Mouse (Mus musculus): ENCODE measurements at regions not wholly inside any gene's neighbourhood (a gene's known extent, or its start where the extent isn't known, plus 50 kb on each side); places are given as distances from the start of the nearest gene placed in this dataset.

DNA sequence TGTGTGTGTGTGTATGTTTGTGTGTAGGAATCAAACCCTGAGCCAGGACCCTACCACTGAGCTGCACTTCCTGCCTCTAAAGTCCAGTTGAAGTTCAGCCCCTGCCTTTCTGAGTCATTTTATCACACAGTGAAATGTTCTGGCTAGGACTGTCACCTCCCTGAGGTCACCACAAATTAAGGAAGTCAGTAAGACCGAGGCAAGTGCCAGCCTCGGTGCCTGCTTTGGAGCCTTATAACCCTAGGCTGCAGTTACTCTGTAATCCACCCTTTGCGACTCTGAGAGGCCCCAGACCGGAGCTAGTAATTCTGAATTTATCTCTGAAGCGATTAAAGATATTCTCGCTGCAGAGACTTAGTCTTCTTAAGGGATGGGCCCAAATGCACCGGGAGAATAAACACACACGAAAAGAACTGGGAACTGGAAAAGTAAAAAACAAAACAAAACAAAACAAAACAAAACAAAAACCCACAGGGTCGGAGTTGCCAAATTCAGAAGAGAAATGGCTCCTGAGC is 118.8 kb upstream of the Hes1 start:
- WGBS = 3% methylated on average over 9 of the region's 9 CpGs
- ATAC-seq = peak; percentile 55
- peak overlapping the region; percentile 93 for H3K27ac ChIP-seq (ENCODE audit: low read depth, low read length)
- no peaks in the 10 kb centered on the region for H3K9me3 ChIP-seq (ENCODE audit: control insufficient read depth)
- H3K4me3 ChIP-seq (ENCODE audit: low read depth, low read length) = peak overlapping the region; percentile 30
- peak overlapping the region; percentile 48 for H3K9ac ChIP-seq (ENCODE audit: low read depth, low read length)
- H3K4me1 ChIP-seq (replicated peaks; ENCODE audit: control insufficient read depth, insufficient read depth, low read length) = 0 out of 2 replicates have a peak, but pooled peaks cover 13% of the 10 kb centered on the region
- no peaks in the 10 kb centered on the region for H3K27me3 ChIP-seq (replicated peaks; ENCODE audit: control insufficient read depth, insufficient read depth, low read length)
- TF ChIP-seq CTCF (IDR thresholded peaks at IDR 0.05; ENCODE audit: low read depth) = no peak
- H3K4me2 ChIP-seq (replicated peaks; ENCODE audit: low read depth) = peak overlapping the region; percentile 65
- H3K36me3 ChIP-seq (ENCODE audit: control insufficient read depth, insufficient read depth) = no peaks in the 10 kb centered on the region

- peak; percentile 95 for ATAC-seq
- Histone ChIP-seq H3K4me2 (replicated peaks; ENCODE audit: low read depth) (peak overlapping the region; percentile 65), H3K36me3 (ENCODE audit: control insufficient read depth, insufficient read depth) (no peaks in the 10 kb centered on the region), H3K4me1 (replicated peaks; ENCODE audit: control insufficient read depth, insufficient read depth, low read length) (0 out of 2 replicates have a peak, but pooled peaks cover 13% of the 10 kb centered on the region), H3K9me3 (ENCODE audit: control insufficient read depth) (no peaks in the 10 kb centered on the region), H3K27ac (ENCODE audit: low read depth, low read length) (peak overlapping the region; percentile 93), H3K9ac (ENCODE audit: low read depth, low read length) (peak overlapping the region; percentile 48), H3K27me3 (replicated peaks; ENCODE audit: control insufficient read depth, insufficient read depth, low read length) (no peaks in the 10 kb centered on the region), H3K4me3 (ENCODE audit: low read depth, low read length) (peak overlapping the region; percentile 30)
- no peak; the same call in none of the 2 replicates for TF ChIP-seq CTCF (IDR thresholded peaks at IDR 0.05; ENCODE audit: low read depth)
- WGBS = 1% methylated on average over 39 of the region's 39 CpGs
Observed at GRCm38 (mm10) chr16:29945891-29946598, 118.1 kb upstream of the Hes1 start.

- Histone ChIP-seq H3K4me1 (replicated peaks; ENCODE audit: control insufficient read depth, insufficient read depth, low read length) (0 out of 2 replicates have a peak, but pooled peaks cover 13% of the 10 kb centered on the region), H3K27me3 (replicated peaks; ENCODE audit: control insufficient read depth, insufficient read depth, low read length) (no peaks in the 10 kb centered on the region), H3K4me2 (replicated peaks; ENCODE audit: low read depth) (no peak overlapping the region), H3K36me3 (ENCODE audit: control insufficient read depth, insufficient read depth) (no peaks in the 10 kb centered on the region), H3K27ac (ENCODE audit: low read depth, low read length) (no peak overlapping the region), H3K4me3 (ENCODE audit: low read depth, low read length) (no peak overlapping the region), H3K9me3 (ENCODE audit: control insufficient read depth) (no peaks in the 10 kb centered on the region), H3K9ac (ENCODE audit: low read depth, low read length) (no peak overlapping the region)
- no peak for TF ChIP-seq CTCF (IDR thresholded peaks at IDR 0.05; ENCODE audit: low read depth)
- no peak for ATAC-seq
- WGBS = 52% methylated on average over 5 of the region's 5 CpGs
Observed at GRCm38 (mm10) chr16:29946966-29947365, 117.2 kb upstream of the Hes1 start.

- Histone ChIP-seq H3K9me3 (ENCODE audit: control insufficient read depth) (no peaks in the 10 kb centered on the region), H3K4me3 (ENCODE audit: low read depth, low read length) (no peak overlapping the region), H3K9ac (ENCODE audit: low read depth, low read length) (no peak overlapping the region), H3K4me1 (replicated peaks; ENCODE audit: control insufficient read depth, insufficient read depth, low read length) (0 out of 2 replicates have a peak, but pooled peaks cover 13% of the 10 kb centered on the region), H3K27ac (ENCODE audit: low read depth, low read length) (no peak overlapping the region), H3K27me3 (replicated peaks; ENCODE audit: control insufficient read depth, insufficient read depth, low read length) (no peaks in the 10 kb centered on the region), H3K36me3 (ENCODE audit: control insufficient read depth, insufficient read depth) (no peaks in the 10 kb centered on the region), H3K4me2 (replicated peaks; ENCODE audit: low read depth) (no peak overlapping the region)
- no peak for TF ChIP-seq CTCF (IDR thresholded peaks at IDR 0.05; ENCODE audit: low read depth)
- 81% methylated on average over 5 of the region's 5 CpGs for WGBS
- ATAC-seq = no peak
Observed at GRCm38 (mm10) chr16:29947670-29948069, 116.5 kb upstream of the Hes1 start.

DNA sequence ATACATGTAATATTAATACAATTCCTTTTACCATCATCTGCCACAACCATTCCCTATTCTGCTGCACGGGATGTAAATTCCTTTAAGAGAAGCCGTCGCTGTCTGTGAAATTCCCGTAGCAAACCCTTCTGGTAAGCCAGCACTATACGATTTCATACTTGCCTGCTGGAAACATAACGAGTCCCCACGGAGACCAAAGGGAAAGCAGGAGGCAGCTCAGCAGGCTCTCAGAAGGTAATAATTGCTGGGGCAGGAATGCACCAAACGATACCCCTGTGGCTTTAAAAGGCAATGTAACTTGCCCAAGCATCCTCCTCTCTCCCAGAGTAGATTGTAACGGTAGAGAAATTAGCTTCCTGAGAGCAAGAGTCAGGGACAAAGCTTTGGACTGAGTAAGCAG is 114.0 kb upstream of the Hes1 start:
- no peak overlapping the region for H3K9ac ChIP-seq (ENCODE audit: low read depth, low read length)
- no peak overlapping the region for H3K4me3 ChIP-seq (ENCODE audit: low read depth, low read length)
- WGBS = 68% methylated on average over 9 of the region's 9 CpGs
- no peaks in the 10 kb centered on the region for H3K9me3 ChIP-seq (ENCODE audit: control insufficient read depth)
- peaks cover 16% of the 10 kb centered on the region; the same call in 1 of the 2 replicates for H3K4me1 ChIP-seq (replicated peaks; ENCODE audit: control insufficient read depth, insufficient read depth, low read length)
- H3K4me2 ChIP-seq (replicated peaks; ENCODE audit: low read depth) = no peak overlapping the region
- no peaks in the 10 kb centered on the region for H3K36me3 ChIP-seq (ENCODE audit: control insufficient read depth, insufficient read depth)
- ATAC-seq = no peak
- TF ChIP-seq CTCF (IDR thresholded peaks at IDR 0.05; ENCODE audit: low read depth) = no peak
- no peak overlapping the region for H3K27ac ChIP-seq (ENCODE audit: low read depth, low read length)
- H3K27me3 ChIP-seq (replicated peaks; ENCODE audit: control insufficient read depth, insufficient read depth, low read length) = no peaks in the 10 kb centered on the region

DNA sequence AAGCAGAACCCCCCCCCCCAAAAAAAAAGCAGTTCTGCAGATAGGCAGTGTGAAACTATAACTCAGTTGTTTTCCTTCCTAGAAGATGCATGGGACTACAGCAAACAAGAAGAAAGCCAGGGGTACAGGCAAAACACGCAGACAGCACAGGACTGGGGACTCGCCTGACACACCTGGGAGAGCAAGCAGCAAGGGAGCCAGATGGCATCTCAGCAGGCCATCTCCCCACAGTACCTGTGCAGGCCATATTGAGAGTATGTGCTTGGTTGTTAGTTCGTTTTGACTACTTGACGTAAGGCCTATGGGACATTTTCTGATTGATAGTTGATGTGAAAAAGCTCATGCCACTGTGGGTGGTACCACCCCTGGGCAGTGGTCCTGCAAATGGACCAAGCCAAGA is 113.4 kb upstream of the Hes1 start:
- Histone ChIP-seq H3K9ac (ENCODE audit: low read depth, low read length) (no peak overlapping the region), H3K9me3 (ENCODE audit: control insufficient read depth) (no peaks in the 10 kb centered on the region), H3K27me3 (replicated peaks; ENCODE audit: control insufficient read depth, insufficient read depth, low read length) (no peaks in the 10 kb centered on the region), H3K4me3 (ENCODE audit: low read depth, low read length) (no peak overlapping the region), H3K4me2 (replicated peaks; ENCODE audit: low read depth) (no peak overlapping the region), H3K36me3 (ENCODE audit: control insufficient read depth, insufficient read depth) (no peaks in the 10 kb centered on the region), H3K4me1 (replicated peaks; ENCODE audit: control insufficient read depth, insufficient read depth, low read length) (peaks cover 16% of the 10 kb centered on the region; the same call in 1 of the 2 replicates), H3K27ac (ENCODE audit: low read depth, low read length) (no peak overlapping the region)
- no peak for TF ChIP-seq CTCF (IDR thresholded peaks at IDR 0.05; ENCODE audit: low read depth)
- WGBS = 94% methylated on average over 4 of the region's 4 CpGs
- no peak for ATAC-seq

Data from intestine, postnatal 0 days (tissue).